Mouse (Mus musculus): Measurements from ENCODE around the gene Cdan1. TPM values are rescaled to one million over a fixed set of nuclear protein-coding genes. Genes with fewer than 3 reads are reported as not detected.

Cdan1 gene
- polyA plus RNA-seq, 1 experiment from 2014 or later: 8.1 TPM

DNA sequence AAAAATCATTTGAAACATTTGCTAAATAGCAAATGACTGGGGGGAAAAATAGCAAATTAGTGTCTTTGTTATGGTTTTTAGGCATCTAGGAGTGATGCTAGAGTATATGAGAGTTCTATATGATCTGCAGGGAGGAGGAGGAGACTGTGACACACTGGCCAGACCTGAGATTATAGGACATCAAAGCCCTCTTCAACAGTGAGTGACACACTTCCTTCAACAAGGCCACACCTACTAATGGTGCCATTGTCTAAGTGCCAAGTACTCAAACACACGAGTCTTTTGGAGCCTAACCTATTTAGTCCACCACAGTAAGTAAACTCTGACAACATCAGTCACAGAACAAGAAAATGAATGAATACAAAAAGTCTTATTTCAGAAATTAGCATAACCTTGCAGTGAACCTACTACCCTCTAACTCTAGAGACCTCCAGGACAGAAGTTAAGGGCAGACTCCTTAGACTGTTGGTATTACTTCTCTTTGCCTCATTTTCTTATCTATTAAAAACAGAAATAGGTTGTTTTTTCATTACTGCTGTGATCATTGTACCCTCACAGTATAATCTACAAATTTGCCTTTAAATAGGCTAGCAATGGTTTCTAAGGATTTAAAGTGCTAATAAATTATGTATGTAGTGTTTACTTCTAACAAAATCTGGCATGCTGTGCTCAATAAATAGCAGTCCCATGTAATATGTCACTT is 22.8 kb downstream of the Cdan1 start:
- Histone ChIP-seq H3K4me3 (ENCODE audit: low read depth, low read length) (no peak overlapping the region), H3K9ac (ENCODE audit: low read length) (no peak overlapping the region), H3K9me3 (ENCODE audit: control insufficient read depth, low read length) (no peaks in the 10 kb centered on the region), H3K4me1 (ENCODE audit: control insufficient read depth, insufficient read depth, low read length) (no peaks in the 10 kb centered on the region), H3K27ac (replicated peaks; ENCODE audit: low read depth, low read length) (no peak overlapping the region), H3K4me2 (ENCODE audit: low read depth, severe bottlenecking) (no peak overlapping the region), H3K36me3 (ENCODE audit: control insufficient read depth, insufficient read depth, low read length) (no peaks in the 10 kb centered on the region), H3K27me3 (ENCODE audit: control insufficient read depth, insufficient read depth, low read length) (no peaks in the 10 kb centered on the region)
- DNase-seq (ENCODE audit: low spot score): no peak
- no peak for ATAC-seq (ENCODE audit: insufficient number of reproducible peaks, low FRiP score, low TSS enrichment, low read depth)
- 64% methylated on average over 1 of the region's 1 CpGs for WGBS

DNA sequence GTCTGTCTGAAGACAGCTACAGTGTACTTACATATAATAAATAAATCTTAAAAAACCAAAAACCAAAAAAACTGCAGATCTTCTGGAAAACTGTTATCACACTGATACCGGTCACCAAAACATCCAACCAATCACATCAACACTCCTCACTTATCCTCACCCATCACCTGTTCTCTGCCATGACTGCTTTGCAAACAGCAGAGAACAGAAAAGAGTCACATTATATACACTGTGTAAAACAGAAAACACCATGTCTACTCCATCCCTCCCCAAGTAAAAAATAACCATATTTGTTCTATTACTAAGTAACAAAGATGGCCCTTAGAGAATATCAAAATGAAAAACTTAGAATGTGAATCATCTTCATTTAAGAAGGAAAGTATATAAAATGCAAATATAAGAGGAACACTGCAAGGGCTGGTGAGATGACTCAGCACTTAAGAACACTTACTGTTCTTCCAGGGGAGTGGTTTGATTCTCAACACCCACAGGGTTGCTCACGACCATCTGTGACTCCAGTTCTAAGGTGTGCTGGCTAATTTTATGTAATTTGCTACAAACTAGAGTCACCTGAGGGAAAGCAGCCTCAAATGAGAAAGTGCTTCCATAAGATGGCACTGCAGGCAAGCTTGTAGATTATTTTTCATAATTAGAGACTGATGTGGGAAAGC is 79.5 kb downstream of the Cdan1 start:
- Histone ChIP-seq H3K27ac (replicated peaks; ENCODE audit: low read depth, low read length) (no peak overlapping the region), H3K4me3 (ENCODE audit: low read depth, low read length) (no peak overlapping the region), H3K4me1 (ENCODE audit: control insufficient read depth, insufficient read depth, low read length) (no peaks in the 10 kb centered on the region), H3K4me2 (ENCODE audit: low read depth, severe bottlenecking) (no peak overlapping the region), H3K9me3 (ENCODE audit: control insufficient read depth, low read length) (no peaks in the 10 kb centered on the region), H3K9ac (ENCODE audit: low read length) (no peak overlapping the region), H3K36me3 (ENCODE audit: control insufficient read depth, insufficient read depth, low read length) (0 out of 2 replicates have a peak, but pooled peaks cover 2% of the 10 kb centered on the region), H3K27me3 (ENCODE audit: control insufficient read depth, insufficient read depth, low read length) (no peaks in the 10 kb centered on the region)
- ATAC-seq (ENCODE audit: insufficient number of reproducible peaks, low FRiP score, low TSS enrichment, low read depth): no peak
- DNase-seq (ENCODE audit: low spot score): no peak
- 89% methylated on average over 2 of the region's 2 CpGs for WGBS

DNA sequence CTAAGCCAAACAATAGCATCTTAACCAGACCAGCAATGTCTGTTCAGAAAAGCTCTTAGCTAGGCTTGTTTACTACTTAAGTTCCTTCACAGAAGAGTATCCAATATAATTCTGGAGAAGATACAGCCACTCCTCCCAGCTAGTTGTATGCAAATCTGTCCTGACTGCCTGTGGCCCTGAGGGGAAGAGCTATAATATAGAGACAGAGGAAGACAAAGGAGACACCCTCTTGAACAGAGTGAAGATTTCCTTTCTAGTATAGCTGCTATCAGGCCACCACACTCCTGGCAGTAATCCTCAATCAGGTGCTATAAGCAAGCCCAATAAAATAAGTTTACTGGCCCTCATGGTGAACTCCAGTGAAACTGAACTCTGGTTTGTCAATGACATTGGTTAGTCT is 88.0 kb downstream of the Cdan1 start:
- Histone ChIP-seq H3K27me3 (ENCODE audit: control insufficient read depth, insufficient read depth, low read length) (no peaks in the 10 kb centered on the region), H3K27ac (replicated peaks; ENCODE audit: low read depth, low read length) (no peak overlapping the region), H3K9me3 (ENCODE audit: control insufficient read depth, low read length) (no peaks in the 10 kb centered on the region), H3K36me3 (ENCODE audit: control insufficient read depth, insufficient read depth, low read length) (peaks cover under 1% of the 10 kb centered on the region; the same call in 1 of the 2 replicates), H3K4me3 (ENCODE audit: low read depth, low read length) (no peak overlapping the region), H3K9ac (ENCODE audit: low read length) (no peak overlapping the region), H3K4me2 (ENCODE audit: low read depth, severe bottlenecking) (no peak overlapping the region), H3K4me1 (ENCODE audit: control insufficient read depth, insufficient read depth, low read length) (no peaks in the 10 kb centered on the region)
- ATAC-seq (ENCODE audit: insufficient number of reproducible peaks, low FRiP score, low TSS enrichment, low read depth) (no peak), DNase-seq (ENCODE audit: low spot score) (no peak)

- no peak overlapping the region for H3K4me3 ChIP-seq (ENCODE audit: low read depth, low read length)
- no peak overlapping the region for H3K9ac ChIP-seq (ENCODE audit: low read length)
- H3K4me2 ChIP-seq (ENCODE audit: low read depth, severe bottlenecking): no peak overlapping the region
- no peaks in the 10 kb centered on the region for H3K27me3 ChIP-seq (ENCODE audit: control insufficient read depth, insufficient read depth, low read length)
- DNase-seq (ENCODE audit: low spot score): no peak
- no peak overlapping the region for H3K27ac ChIP-seq (replicated peaks; ENCODE audit: low read depth, low read length)
- no peaks in the 10 kb centered on the region for H3K9me3 ChIP-seq (ENCODE audit: control insufficient read depth, low read length)
- 84% methylated on average over 2 of the region's 2 CpGs for WGBS
- H3K36me3 ChIP-seq (ENCODE audit: control insufficient read depth, insufficient read depth, low read length): peaks cover 3% of the 10 kb centered on the region
- no peaks in the 10 kb centered on the region for H3K4me1 ChIP-seq (ENCODE audit: control insufficient read depth, insufficient read depth, low read length)
- ATAC-seq (ENCODE audit: insufficient number of reproducible peaks, low FRiP score, low TSS enrichment, low read depth): no peak
Measured at GRCm38 (mm10) chr2:120748041-120748440, 101.9 kb downstream of the Cdan1 start.

GRCm38 (mm10) chr2:120745496-120745895 is 104.4 kb downstream of the Cdan1 start:
- no peak for ATAC-seq (ENCODE audit: insufficient number of reproducible peaks, low FRiP score, low TSS enrichment, low read depth)
- Histone ChIP-seq H3K4me3 (ENCODE audit: low read depth, low read length) (no peak overlapping the region), H3K36me3 (ENCODE audit: control insufficient read depth, insufficient read depth, low read length) (peaks cover 3% of the 10 kb centered on the region), H3K27ac (replicated peaks; ENCODE audit: low read depth, low read length) (no peak overlapping the region), H3K9me3 (ENCODE audit: control insufficient read depth, low read length) (no peaks in the 10 kb centered on the region), H3K27me3 (ENCODE audit: control insufficient read depth, insufficient read depth, low read length) (no peaks in the 10 kb centered on the region), H3K4me1 (ENCODE audit: control insufficient read depth, insufficient read depth, low read length) (no peaks in the 10 kb centered on the region), H3K4me2 (ENCODE audit: low read depth, severe bottlenecking) (no peak overlapping the region), H3K9ac (ENCODE audit: low read length) (no peak overlapping the region)
- DNase-seq (ENCODE audit: low spot score): no peak
- WGBS: 100% methylated on average over 1 of the region's 1 CpGs

- peaks cover 10% of the 10 kb centered on the region; the same call in 1 of the 2 replicates for H3K4me1 ChIP-seq (ENCODE audit: control insufficient read depth, insufficient read depth, low read length)
- H3K4me2 ChIP-seq (ENCODE audit: low read depth, severe bottlenecking): peak overlapping the region; percentile 94
- whole genome bisulfite sequencing: 51% methylated on average over 7 of the region's 7 CpGs
- H3K9me3 ChIP-seq (ENCODE audit: control insufficient read depth, low read length): no peaks in the 10 kb centered on the region
- H3K4me3 ChIP-seq (ENCODE audit: low read depth, low read length): peak overlapping the region; percentile 95
- H3K36me3 ChIP-seq (ENCODE audit: control insufficient read depth, insufficient read depth, low read length): peaks cover 6% of the 10 kb centered on the region; the same call in 1 of the 2 replicates
- no peak; the same call in 1 of the 2 replicates for ATAC-seq (ENCODE audit: insufficient number of reproducible peaks, low FRiP score, low TSS enrichment, low read depth)
- DNase-seq (ENCODE audit: low spot score): no peak
- H3K9ac ChIP-seq (ENCODE audit: low read length): peak overlapping the region; percentile 45; the same call in 1 of the 2 replicates
- H3K27ac ChIP-seq (replicated peaks; ENCODE audit: low read depth, low read length): peak overlapping the region; percentile 83; the same call in 1 of the 2 replicates
- H3K27me3 ChIP-seq (ENCODE audit: control insufficient read depth, insufficient read depth, low read length): no peaks in the 10 kb centered on the region
Measured at GRCm38 (mm10) chr2:120731877-120732530, 117.9 kb downstream of the Cdan1 start.

- Histone ChIP-seq H3K4me3 (ENCODE audit: low read depth, low read length) (peak overlapping the region; percentile 95), H3K9ac (ENCODE audit: low read length) (peak overlapping the region; percentile 89), H3K9me3 (ENCODE audit: control insufficient read depth, low read length) (no peaks in the 10 kb centered on the region), H3K36me3 (ENCODE audit: control insufficient read depth, insufficient read depth, low read length) (peaks cover 10% of the 10 kb centered on the region; the same call in 1 of the 2 replicates), H3K4me1 (ENCODE audit: control insufficient read depth, insufficient read depth, low read length) (peaks cover 10% of the 10 kb centered on the region; the same call in 1 of the 2 replicates), H3K27me3 (ENCODE audit: control insufficient read depth, insufficient read depth, low read length) (no peaks in the 10 kb centered on the region), H3K27ac (replicated peaks; ENCODE audit: low read depth, low read length) (peak overlapping the region; percentile 83), H3K4me2 (ENCODE audit: low read depth, severe bottlenecking) (peak overlapping the region; percentile 94)
- ATAC-seq (ENCODE audit: insufficient number of reproducible peaks, low FRiP score, low TSS enrichment, low read depth): peak; percentile 96
- peak; percentile 94 for DNase-seq (ENCODE audit: low spot score)
- under 1% methylated on average over 45 of the region's 61 CpGs for WGBS
Measured at GRCm38 (mm10) chr2:120731167-120731862, 118.6 kb downstream of the Cdan1 start.

DNA sequence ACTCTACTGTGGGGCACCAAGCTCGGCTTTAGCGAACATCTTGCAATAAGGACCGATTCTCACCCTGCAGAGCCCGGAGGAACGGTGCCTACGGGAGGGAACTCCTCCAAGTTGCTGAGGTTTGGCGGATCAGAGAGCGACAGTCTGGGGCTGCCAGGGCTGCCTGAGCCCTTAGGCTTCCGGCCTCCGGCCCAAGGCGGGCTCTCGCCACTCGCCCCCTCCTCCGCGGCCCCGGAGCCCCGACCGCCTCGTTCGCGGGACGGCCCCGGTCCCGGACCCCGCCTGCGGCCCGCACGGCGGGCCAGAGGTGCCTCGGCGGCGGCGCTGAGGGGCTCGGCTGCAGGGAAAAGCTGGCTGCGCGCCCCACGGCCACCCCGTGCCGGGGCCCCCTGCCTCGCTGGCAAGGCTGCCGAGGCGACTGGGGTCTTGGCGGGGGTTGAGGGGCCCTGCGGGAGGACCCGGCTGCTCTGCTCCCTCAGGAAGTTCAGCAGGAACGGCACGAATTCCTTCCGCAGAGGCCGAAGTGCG is 119.2 kb downstream of the Cdan1 start:
- peak overlapping the region; percentile 95 for H3K4me3 ChIP-seq (ENCODE audit: low read depth, low read length)
- ATAC-seq (ENCODE audit: insufficient number of reproducible peaks, low FRiP score, low TSS enrichment, low read depth) (peak; percentile 23; the same call in 1 of the 2 replicates), DNase-seq (ENCODE audit: low spot score) (no peak)
- peak overlapping the region; percentile 83 for H3K27ac ChIP-seq (replicated peaks; ENCODE audit: low read depth, low read length)
- under 1% methylated on average over 50 of the region's 50 CpGs for WGBS
- peaks cover 13% of the 10 kb centered on the region for H3K36me3 ChIP-seq (ENCODE audit: control insufficient read depth, insufficient read depth, low read length)
- no peaks in the 10 kb centered on the region for H3K9me3 ChIP-seq (ENCODE audit: control insufficient read depth, low read length)
- peak overlapping the region; percentile 94 for H3K4me2 ChIP-seq (ENCODE audit: low read depth, severe bottlenecking)
- peaks cover 10% of the 10 kb centered on the region; the same call in 1 of the 2 replicates for H3K4me1 ChIP-seq (ENCODE audit: control insufficient read depth, insufficient read depth, low read length)
- H3K9ac ChIP-seq (ENCODE audit: low read length): peak overlapping the region; percentile 89
- no peaks in the 10 kb centered on the region for H3K27me3 ChIP-seq (ENCODE audit: control insufficient read depth, insufficient read depth, low read length)

Measured in limb, embryonic 11.5 days (tissue).